Mouse (Mus musculus) T-helper 1 cell (primary cell): ENCODE measurements around the gene Fmc1.
"Not testable (repeated sequence)": the region's sequence is repeated elsewhere in the genome, so short reads cannot be mapped to it uniquely, and the experiment has no call there.

Experiments
- in situ Hi-C: fragments of 300-600 bp; cut with MboI, MseI; formaldehyde crosslinking; loops from one replicate; pipeline ENCODE4 v1.15.1; 2025; ENCODE audit warnings: high pct_unique_total_duplicates

Gene Fmc1

DNA sequence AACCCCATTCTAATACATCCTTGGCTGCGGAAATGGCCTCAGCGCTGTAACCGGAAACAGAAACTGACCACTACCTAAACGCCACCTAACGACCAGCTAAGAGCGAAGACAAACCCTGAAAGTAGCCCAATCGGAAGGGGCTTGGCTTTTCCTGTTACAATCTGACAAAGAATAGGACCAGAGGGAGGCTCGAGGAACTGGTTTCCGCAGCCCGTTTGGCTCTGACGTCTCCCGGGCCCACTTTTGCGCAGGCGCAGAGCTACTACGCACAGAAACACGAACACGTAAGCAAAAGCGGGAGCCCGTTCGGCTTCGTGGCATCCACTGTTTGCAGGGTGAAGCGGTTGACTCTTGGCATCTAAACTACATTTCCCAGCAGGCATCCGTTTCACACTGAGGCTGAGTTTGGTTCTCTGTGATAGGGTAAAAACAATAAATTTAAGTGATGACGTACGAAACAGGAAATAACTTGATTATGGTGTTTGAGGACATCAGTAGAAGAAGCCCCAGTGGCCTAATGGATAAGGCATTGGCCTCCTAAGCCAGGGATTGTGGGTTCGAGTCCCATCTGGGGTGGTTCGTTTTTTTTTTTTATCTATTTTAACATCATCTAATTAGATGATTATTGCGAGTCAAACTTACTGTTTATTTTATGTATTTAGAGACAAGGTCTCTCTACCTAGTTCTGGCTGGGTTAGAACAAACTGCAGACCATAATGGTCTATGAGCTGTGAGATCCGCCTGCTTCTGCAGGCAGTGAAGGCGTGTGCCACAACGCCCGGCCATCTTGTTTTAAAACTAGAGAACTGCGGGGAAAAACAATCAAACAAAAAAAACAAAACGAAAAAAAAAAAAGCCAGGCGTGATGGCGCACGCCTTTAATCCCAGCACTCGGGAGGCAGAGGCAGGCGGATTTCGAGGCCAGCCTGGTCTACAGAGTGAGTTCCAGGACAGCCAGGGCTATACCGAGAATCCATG lies at the start of gene Fmc1:
Gene Fmc1 (plus strand): TSS at position 75 of the 978 bp plus-strand sequence.
- in situ Hi-C loops = loop anchor here (5.0 kb wide), 1 partner anchor 176 kb away; no protein-coding TSS in a partner anchor

DNA sequence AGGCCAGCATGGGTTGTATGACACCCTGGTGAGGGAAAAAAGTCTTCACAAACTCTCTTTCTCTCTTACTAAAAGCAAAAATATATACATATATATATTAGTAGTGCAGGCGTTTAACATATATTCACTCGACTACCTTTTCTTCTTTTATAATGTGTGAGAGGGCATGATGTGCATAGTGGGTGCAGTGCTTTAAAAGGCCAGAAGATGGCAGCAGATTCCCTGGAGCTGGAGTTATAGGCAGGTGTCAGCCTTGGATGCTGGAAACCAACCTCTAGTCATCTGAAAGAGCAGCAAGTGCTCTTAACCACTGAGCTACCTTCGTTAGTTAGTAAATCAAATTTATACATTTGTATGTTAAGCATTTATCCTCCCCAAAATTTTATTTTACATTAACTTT lies 40.8 kb upstream of the Fmc1 start:
- in situ Hi-C loops = no loop called here

DNA sequence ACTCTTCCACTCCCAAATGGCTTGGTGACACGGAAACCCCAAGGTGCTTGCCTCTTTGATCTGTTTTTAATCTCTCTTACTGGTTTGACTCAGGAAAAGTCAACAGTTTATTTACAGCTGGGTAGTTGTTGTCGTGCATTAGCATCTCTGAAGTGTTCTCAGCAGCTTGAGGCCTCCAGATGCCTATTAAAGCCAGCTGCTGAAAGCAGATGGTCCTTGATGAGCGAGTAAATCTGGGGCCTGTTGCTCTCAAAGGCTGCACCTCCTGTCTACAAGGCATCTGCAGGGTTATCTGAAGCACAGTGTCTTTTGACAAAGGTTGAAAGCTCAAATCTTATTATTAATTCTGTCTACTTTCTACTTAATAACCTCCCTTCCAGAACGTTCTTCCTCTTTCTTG lies 37.7 kb upstream of the Fmc1 start:
- in situ Hi-C loops = no loop called here

DNA sequence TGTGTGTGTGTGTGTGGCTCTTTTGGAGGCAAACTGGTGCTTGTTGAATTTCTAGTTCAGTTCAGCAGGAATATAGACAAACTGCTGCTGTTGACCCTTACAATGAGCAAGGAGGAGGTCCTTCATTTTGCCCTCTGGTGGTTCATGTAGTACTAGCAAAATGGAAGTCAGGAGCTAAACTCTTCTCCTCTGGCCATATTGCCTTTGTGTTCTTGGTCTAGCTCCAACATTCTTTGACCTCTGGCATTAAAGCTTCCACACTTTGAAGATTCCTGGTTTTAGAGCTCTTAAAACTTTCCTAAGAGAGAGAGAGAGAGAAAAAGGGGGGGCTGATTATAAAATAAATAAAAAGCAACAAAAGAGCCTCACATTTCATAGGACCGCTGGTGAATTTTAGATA lies 21.2 kb upstream of the Fmc1 start:
- in situ Hi-C loops = no loop called here

DNA sequence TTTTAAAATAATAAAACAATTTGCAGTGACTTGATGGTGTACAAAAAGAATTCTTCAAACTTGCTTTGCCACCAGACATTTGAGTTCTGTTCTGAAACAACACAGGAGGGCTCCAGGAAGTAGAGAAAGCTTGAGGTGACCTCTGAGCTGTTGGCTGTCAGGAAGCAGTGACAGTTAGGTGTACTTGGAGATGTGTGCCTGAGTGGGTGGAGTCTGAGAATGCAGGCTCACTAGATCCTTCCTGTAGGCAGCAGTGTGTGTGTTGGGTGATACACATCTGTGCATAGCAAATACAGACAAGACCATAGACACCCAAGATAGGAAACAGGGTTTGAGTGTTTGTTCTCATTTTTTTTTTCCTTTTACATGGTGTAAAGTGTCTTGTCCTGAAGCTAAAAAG lies 20.5 kb upstream of the Fmc1 start:
- in situ Hi-C loops = no loop called here

DNA sequence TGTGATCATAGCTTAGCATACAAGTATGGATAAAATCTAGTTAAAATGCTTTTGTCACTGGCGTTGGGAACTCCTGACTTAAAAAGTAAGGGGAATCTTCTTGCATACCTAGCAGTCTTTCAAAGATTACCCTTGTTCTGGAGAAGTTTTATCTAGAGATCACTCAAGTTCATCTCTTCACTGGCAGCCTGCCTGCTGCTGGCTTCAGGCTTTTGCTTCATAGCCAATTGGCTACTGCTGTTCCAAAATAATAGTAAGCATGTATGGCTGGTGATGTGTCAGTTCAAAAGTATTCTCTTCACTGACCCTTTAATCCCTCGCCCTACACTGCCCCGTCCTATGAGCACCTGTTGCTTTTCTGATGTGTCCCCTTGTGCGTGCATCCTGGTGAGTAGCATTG lies 18.1 kb upstream of the Fmc1 start:
- in situ Hi-C loops = no loop called here

DNA sequence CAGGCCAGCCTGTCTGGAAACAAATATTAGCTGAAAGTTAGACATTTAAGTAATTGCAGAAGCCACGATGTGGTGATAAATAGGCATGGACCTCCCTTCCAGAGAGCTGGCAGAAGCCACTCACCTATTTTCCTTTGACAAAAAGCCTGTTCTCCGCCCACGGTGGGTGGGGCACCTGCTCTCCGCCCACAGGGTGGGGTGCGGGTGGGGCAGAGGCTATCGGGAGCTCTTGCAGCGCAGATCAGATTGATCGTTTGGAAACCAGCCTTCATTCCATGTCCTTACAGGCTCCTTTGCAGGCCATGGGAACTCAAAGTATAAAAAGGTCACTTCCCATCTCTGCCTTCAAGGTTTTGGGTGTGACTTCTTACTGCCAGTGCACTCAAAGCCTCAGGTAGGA lies 9.5 kb upstream of the Fmc1 start:
- in situ Hi-C loops = loop anchor here (10.0 kb wide), 1 partner anchor 129 kb away; no protein-coding TSS in a partner anchor

DNA sequence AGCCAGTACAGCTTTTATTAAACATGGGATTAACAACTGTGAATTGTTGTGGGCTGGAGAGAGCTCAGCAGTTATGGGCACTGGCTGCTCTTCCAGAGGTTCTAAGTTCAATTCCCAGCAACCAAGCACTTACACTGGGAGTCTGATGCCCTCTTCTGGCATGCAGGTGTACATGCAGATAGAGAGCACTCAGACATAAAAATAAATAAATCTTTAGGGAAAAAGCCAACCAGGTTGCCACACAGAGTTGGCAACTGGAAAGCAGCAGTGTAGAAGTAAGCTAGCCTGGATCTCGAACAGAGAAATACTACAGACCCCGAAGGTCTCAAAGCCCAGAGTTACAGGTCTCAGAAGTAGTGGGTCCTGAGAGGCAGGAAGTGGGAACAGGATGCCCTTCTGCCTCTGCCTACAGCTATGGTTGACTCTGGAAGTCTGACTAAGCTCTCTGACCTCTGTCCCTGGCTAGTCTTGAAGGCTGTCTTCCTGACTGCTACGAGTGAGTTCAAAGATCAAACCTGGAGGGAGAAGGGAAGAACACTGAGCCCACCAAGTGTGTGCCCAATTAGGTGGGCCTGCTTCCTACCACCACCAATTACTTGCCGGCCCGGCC lies 2.0 kb upstream of the Fmc1 start:
- in situ Hi-C loops = loop anchor here (5.0 kb wide), 1 partner anchor 174 kb away; no protein-coding TSS in a partner anchor

DNA sequence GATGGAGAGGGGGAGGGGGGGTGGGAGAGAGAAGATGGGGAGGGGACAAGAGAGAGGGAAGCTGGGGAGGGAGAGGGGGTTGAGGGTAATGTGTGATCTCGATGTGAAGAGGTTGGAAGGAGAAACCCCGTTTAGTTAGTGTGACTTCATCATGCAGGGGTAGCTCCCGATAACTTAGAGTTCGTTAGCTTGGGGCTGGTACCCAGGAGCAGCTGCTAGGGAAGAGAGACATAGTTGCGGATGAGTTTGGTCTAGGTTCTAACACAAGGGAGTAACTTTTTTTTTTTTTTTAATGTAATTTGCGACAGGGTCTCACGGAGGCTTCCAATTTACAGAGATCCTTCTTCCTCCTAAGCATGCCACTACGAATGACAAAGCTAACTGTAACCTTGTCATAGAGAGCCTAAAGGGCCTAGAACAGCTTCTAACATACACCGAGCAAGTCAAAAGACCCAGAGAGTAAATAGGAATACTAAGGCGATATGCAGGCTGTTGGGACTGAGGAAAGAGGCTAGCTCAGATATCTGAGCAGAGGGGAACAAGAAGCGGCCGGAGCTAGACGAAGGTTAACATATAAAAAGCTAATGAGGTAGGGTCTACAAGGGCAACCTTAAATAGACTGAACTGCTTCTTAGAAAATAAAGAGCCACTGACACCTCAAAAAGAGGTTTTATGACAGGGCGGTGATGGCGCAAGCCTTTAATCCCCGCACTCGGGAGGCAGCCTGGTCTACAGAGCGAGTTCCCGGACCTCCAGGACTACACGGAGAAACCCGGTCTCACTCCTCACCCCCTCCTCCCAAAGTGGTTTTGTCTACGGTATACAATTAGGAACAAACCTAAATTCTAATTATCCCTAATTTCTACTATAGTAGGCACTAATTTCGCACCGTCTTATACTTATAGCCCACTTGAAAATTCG lies 542 bp upstream of the Fmc1 start:
- in situ Hi-C loops = loop anchor here (5.0 kb wide), 1 partner anchor 175 kb away; no protein-coding TSS in a partner anchor

DNA sequence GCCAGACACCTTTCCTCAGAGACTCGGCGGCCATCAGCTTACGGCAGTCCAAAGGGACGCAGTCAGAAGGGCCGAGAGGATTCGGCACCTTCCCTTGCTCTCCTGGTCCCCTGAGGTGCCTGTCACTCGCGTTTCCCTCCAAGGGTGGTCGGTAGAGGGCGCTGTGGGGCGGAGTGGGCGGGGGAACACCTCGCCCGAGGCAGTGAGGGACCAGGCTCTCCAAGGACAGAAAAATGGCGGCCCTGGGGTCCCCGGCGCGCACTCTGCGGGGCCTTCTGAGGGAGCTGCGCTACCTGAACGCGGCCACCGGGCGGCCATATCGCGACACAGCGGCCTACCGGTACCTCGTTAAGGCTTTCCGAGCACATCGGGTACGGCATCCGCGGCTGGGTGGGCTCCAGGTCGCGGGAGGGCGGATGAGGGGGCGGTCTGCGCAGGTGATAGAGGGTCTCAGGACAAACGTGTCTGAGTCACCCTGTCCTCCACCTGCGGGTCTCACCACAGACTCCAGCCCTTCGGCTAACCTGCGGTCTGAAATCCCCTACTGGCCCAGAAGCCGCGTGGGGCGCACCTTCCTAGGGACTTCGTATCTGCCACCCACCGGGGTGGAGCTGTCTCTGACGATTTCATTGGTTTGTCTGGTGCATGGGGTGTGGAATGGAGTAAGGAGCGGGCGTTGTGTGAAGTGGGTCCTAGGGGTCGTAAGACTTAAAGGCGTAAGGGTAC lies 1.5 kb downstream of the Fmc1 start:
- in situ Hi-C loops = loop anchor here (5.0 kb wide), 1 partner anchor 178 kb away; no protein-coding TSS in a partner anchor

DNA sequence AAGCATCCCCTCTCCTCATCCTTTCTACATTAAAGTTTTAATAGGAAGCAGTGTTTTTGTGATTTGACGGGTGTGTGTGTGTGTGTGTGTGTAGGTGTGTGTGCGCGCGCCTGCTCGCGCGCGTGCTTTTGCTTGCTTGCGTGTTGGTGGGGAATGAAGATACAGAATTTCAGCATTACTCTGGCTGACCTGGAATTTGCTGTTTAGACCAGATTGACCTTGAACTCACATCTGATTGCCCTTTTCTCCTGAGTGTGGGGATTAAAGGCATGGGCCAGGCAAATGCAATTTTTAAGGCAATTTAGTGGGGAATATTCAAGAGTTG lies 2.0 kb downstream of the Fmc1 start:
- in situ Hi-C loops = no loop called here

DNA sequence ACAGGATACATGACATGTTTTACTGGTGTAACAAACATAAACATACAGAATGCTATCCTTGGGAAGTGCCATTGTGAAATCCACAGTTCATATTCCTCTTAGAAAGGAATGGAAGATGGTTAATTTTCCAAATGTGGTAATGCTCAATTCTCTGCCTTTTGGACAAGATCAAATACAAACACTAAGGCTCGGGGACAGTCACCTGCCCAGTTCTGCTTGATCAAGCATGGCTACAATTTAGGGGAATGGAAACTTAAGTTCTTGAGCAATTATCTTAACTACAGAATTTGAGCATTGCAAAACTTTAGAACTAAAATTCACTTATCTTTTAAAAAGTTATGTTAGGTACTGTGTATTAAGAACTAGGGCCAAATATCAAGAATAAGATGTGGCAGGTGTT lies 2.5 kb downstream of the Fmc1 start:
- in situ Hi-C loops = no loop called here

DNA sequence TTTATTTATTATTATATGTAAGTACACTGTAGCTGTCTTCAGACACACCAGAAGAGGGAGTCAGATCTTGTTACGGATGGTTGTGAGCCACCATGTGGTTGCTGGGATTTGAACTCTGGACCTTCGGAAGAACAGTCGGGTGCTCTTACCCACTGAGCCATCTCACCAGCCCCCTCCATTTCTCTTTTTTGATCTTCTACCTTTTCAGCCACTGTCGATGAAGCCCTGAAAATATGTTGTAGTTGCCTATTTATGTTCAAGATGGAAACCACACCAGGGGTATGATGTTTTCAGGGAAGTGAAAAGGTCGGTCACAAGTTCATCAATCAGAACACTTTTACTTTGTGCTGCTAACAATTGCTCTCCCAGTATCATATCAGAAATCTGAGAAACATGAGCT lies 10.8 kb downstream of the Fmc1 start:
- in situ Hi-C loops = not testable (repeated sequence)

DNA sequence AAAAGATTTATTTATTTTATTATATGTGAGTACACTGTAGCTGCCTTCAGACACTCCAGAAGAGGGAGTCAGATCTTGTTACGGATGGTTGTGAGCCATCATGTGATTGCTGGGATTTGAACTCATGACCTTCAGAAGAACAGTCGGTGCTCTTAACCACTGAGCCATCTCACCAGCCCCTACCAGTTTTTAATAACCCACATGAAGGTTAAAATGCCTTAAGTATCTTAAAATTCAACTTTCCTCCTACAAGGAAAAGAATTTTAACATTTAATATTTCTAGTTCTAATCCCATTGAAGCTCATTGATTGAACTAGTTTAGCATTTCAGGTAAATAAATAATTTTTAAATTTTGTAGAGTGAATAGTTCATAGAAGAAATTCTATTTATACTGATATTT lies 13.7 kb downstream of the Fmc1 start:
- in situ Hi-C loops = not testable (repeated sequence)

DNA sequence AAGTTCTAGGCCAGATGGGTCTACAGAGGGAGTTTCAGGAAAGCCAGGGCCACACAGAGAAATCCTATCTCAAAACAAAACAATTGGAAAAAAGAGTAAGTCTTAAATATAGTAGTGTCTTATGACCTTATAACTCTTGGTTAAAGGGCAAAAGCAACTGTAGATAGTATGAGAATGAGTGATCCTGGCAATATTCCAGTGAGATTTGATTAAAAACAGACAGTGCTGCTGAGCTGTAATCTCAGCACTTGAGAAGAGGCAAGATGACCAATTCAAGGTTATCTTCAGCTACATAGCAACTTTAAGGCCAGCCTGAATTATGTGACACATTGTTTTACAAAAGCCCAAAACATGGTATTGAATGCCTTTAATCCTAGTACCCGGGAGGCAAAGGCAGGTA lies 14.4 kb downstream of the Fmc1 start:
- in situ Hi-C loops = no loop called here

DNA sequence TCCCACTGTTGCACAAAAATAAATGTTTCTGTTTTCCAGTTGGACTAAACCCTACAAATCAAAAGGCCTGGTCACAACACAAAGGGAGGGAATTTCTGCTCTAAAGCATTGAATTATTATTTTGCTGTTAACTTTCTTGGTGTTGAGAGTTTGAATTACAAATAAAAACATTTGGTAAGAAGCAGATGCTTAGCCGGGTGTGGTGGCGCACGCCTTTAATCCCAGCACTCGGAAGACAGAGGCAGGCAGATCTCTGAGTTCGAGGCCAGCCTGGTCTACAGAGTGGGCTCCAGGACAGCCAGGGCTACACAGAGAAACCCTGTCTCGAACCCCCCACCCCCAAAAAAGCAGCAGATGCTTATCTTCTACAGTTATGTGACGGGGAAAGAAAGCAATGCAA lies 15.3 kb downstream of the Fmc1 start:
- in situ Hi-C loops = not testable (repeated sequence)

DNA sequence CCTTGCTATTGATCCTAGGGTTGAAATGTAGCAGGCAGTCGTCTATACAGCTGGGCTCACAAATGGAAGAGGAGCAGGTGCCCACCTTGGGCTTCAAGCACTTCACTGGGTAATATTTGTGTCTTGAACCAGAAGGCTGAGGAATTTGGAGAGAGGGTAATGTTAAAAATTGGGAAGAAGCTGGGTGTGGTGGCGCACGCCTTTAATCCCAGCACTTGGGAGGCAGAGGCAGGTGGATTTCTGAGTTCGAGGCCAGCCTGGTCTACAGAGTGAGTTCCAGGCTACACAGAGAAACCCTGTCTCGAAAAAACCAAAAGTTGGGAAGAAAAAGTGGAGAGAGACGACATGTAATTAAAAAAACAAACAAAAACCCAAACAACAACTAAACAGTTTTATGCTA lies 16.5 kb downstream of the Fmc1 start:
- in situ Hi-C loops = not testable (repeated sequence)

DNA sequence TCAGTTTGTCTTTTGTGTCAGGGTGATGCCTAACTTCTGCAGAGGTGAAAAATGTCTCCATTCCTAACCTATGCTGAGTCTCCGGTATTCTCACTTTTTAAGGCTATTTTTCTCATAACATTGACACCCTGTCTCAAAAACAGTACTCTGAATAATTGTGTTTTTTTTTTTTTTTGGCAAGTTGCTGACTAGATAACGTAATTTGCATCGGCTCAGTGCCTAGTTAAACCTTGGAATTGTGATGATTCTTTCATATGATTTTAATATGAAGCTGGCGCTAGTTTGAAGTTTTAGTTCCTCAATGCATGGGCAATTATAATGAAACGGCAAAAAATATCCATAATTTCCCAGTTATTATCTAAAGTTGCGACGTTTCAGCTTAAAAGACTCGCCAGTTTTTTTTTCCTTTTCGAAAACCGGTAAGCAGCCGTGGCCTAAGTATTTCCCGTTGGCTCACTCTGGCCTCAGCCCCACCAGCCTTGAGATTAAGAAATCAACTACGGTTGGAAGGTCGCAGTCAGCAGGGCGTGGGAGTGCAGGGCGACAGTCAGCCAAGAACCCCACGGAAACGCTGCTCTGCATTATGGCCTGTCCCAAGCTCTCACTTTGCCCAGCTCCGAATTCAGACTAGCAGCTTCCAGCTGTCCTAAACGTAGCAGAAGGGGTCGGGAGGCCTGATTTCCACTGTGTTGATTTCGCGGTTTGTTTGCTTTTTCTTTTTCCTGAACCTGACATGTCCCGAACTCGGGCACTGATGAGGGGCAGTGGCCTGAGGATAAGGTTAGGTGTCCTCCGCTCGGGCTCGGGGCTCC lies 17.2 kb downstream of the Fmc1 start:
- in situ Hi-C loops = no loop called here

DNA sequence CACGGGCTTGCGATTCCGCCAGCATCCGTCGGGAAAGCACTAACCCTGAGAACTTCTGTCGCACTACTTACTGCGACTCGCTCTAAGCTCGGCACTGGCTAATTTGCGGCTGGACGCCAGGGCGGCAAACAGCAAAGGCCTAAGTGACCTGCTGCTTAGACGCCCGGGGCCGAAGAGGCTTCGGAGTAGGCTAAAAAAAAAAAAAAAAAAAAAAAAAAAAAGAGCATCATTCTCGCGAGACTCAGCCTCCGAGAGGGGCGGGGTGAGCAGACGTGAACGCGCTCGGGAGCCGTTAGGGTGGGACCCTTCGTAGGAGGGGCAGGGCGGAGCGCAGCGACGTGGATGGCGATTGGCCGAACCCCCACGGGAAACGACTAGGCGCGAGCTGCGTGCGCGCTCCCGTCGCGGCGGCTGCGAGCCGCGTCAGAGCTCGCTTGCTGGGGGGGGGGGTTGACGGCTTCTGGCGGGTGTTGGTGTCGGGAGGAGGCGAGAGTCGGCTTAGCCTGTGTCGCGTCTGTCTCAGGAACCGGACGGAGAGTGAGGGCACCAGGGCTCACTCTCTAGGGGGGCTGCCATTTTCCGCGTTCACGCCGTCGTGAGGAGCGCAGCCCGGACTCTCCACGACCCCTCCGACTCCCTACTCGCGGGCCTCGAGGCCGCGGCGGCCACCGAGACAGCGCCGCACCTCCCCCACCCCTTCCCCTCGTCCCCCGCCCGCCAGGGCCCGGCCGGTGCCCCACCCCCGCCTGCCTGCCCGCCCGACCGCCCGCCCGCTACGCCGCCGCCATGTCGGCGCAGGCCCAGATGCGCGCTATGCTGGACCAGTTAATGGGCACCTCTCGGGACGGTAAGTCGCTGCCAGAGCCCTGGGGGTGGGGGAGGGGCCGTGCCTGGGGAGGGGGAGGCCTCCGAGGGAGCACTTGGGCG lies 18.0 kb downstream of the Fmc1 start, which contains the start of gene Luc7l2:
Gene Luc7l2 (plus strand): TSS at position 273 of the 927 bp plus-strand sequence.
- in situ Hi-C loops = no loop called here
